Mouse (Mus musculus): ENCODE measurements around the gene Vmn1r35.
"Not testable (repeated sequence)": the region's sequence is repeated elsewhere in the genome, so short reads cannot be mapped to it uniquely, and the experiment has no call there.

Vmn1r35 gene

DNA sequence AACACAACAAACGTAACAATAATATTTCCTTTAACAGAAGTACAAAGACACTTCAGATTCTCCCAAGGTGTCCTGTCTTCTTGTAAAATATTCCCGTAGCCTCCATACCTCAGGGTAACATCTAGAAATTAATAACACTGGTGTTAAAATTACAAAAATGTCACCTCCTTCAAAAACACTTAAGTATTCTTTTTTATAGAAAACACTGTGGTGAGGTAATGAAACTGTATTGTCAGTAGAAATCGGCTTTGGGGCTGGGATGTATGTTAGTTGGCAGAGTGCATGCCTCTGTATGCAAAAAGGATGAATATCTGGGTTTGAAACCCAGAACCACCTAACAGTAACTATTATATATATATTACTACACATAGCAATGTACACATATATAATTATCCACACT lies at the start of gene Vmn1r35:
Gene Vmn1r35, minus strand, starts transcription at position 101 of the 400 bp plus-strand sequence.
- DNase-seq (ENCODE audit: low spot score in 2 of 2): no peak

DNA sequence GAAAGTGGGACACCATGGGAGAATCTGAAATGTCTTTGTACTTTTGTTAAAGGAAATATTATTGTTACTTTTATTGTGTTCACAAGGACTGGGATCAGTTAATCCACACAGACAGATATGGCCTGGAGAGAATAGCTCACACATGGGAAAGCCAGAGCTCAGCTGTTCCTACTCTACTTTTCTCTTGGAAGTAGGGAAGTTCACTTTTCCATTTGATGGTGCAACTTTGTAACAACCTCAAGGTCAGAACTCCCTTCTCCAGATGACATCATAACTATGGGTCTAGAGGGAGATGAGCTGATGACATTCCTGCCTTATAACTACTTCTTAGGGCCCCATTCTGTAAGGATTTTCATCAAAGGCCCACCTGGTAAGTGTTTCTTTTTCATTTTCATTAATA lies 43.4 kb upstream of the Vmn1r35 start, which contains the start of gene Vmn1r37:
Gene Vmn1r37, plus strand, starts transcription at position 301 of the 400 bp plus-strand sequence.
- not testable (repeated sequence) for DNase-seq (ENCODE audit: low spot score in 2 of 2)

DNA sequence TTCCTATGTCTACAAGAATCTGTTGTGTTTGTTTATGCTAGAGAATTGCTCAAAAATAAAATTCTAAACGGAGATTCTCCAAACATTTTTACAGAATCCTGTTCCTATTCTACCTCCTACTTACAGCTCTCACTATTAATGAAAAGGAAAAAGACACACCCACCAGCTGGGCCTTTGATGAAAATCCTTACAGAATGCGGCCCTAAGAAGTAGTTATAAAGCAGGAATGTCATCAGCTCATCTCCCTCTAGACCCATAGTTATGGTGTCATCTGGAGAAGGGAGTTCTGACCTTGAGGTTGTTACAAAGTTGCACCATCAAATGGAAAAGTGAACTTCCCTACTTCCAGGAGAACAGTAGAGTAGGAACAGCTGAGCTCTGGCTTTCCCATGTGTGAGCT lies 33.4 kb upstream of the Vmn1r35 start, which contains the start of gene Vmn1r36:
Gene Vmn1r36, minus strand, starts transcription at position 101 of the 400 bp plus-strand sequence.
- DNase-seq (ENCODE audit: low spot score in 2 of 2): not testable (repeated sequence)

DNA sequence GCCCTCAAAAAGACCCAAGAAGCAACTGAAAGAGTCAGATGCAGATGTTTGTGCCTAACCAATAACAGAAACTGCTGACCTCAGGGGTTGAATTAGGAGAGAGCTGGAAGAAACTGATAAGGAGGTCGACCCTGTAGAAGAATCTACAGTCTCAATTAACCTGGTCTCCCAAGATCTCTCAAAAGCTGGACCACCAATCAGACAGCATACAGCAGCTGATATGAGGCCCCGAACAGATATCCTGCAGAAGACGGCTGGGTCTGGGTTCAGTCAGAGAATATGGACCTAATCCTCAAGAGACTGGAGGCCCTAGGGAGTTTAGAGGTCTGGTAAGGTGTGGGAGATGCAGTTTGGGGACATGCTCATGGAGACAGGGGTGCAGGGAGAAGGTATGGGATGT lies 28.1 kb upstream of the Vmn1r35 start:
- no peak for DNase-seq (ENCODE audit: low spot score in 2 of 2)

DNA sequence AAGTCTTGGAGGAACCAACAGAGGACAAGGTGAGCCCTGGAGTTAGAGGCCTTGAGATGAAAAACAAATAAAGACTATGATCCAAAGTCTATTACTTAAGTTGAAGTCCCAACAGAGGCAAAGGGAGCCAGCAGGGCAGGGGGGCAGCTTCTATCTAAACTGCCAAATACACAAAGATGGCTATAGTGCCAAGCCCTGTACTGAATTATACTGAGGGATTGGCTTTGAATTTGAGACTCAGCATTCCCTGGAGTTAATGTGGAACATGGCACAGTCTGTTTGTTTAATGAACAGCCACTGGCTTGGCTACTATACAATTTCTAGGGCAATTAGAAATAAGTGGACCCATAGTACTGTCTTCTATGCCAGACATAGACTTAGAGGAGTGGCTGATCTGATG lies 23.2 kb upstream of the Vmn1r35 start:
- DNase-seq (ENCODE audit: low spot score in 2 of 2): no peak

DNA sequence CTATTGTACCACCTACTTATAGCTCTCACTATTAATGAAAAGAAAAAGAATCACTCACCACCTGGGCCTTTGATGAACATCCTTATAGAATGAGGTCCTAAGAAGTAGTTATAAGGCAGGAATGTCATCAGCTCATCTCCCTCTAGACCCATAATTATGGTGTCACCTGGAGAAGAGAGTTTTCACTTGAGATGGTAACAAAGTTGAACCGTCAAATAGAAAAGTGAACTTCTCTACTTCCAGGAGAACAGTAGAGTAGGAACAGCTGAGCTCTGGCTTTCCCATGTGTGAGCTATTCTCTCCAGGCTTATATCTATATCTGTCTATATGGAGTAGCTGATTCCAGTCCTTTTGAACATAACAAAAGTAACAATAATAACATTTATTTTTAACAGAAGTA lies 41.9 kb downstream of the Vmn1r35 start, which contains the start of gene Vmn1r34:
Gene Vmn1r34, minus strand, starts transcription at position 101 of the 400 bp plus-strand sequence.
- no peak for DNase-seq (ENCODE audit: low spot score in 2 of 2)

Measured in cerebellum, postnatal 4 days (tissue).